Mouse (Mus musculus): Measurements from ENCODE around the gene Ptms. TPM values are rescaled to one million over a fixed set of nuclear protein-coding genes. Genes with fewer than 3 reads are reported as not detected.

The Ptms gene
- polyA plus RNA-seq, 1 experiment from 2014 or later: 700 TPM

- Histone ChIP-seq H3K27ac (ENCODE audit: low read length) (no peak overlapping the region), H3K9me3 (replicated peaks; ENCODE audit: control insufficient read depth, low read length, poor library complexity, severe bottlenecking) (no peaks in the 10 kb centered on the region), H3K9ac (ENCODE audit: low read depth, low read length) (no peak overlapping the region), H3K4me3 (ENCODE audit: low read depth, low read length) (no peak overlapping the region), H3K27me3 (ENCODE audit: control insufficient read depth, insufficient read depth, low read depth, low read length) (no peaks in the 10 kb centered on the region), H3K4me1 (ENCODE audit: control insufficient read depth, insufficient read depth, low read length) (no peaks in the 10 kb centered on the region), H3K36me3 (ENCODE audit: control insufficient read depth, insufficient read depth, low read length) (peaks cover 11% of the 10 kb centered on the region), H3K4me2 (ENCODE audit: low read length) (no peak overlapping the region)
- ATAC-seq: no peak
- WGBS: 99% methylated on average over 4 of the region's 4 CpGs
Observed at GRCm38 (mm10) chr6:124955212-124955611, 35.3 kb upstream of the Ptms start.

DNA sequence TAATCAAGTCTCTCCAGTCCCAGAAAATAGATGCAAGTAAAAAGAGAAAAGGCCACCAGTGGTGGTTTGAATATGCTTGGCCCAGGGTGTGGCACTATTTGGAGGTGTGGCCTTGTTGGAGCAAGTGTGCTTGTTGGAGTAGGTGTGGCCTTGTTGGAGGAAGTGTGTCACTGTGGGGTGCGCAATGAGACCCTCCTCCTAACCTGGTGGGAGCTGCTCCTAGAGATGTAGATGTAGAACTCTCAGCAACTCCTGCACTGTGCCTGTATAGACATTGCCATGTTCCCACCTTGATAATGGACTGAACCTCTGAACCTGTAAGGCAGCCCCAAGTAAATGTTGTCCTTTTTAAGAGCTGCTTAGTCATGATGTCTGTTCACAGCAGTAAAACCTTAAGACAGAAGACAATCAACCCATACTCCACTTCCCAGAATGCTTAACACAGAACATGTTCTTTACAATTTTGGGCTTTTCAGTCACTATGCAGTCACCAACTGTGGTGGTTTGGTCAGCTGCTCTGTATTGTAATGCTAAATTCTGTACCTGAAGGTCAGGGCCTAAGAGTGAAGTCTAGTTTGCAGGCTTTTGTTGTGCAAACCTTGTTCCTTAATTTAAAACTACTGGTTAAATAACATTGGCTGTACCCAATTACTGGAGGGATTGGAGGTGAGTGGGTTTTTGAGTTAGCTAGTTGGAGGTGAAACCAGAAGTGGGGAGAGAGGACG, 34.2 kb upstream of the Ptms start:
- Histone ChIP-seq H3K4me3 (ENCODE audit: low read depth, low read length) (no peak overlapping the region), H3K9me3 (replicated peaks; ENCODE audit: control insufficient read depth, low read length, poor library complexity, severe bottlenecking) (no peaks in the 10 kb centered on the region)

DNA sequence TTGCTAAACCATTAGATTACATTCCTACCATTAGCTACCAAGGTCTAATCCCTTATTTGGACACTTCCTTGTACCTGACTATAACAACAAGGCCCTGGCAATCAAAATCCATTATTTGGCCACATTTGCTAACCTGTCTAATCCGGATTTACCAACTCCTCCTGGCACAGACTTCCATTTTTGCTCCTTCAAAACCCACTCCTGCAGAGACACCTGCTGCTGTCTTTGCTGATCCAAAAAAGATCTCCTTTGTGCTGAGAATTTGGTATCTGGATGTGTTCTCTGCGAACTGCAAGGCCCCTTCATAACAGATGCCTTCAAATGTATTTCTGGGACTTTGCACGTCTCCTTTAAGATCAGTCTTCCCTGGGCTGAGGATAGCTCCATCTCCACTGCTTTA, 23.6 kb upstream of the Ptms start:
- 86% methylated on average over 3 of the region's 3 CpGs for WGBS
- ATAC-seq: no peak
- Histone ChIP-seq H3K9me3 (replicated peaks; ENCODE audit: control insufficient read depth, low read length, poor library complexity, severe bottlenecking) (no peaks in the 10 kb centered on the region), H3K4me3 (ENCODE audit: low read depth, low read length) (no peak overlapping the region), H3K9ac (ENCODE audit: low read depth, low read length) (no peak overlapping the region), H3K4me1 (ENCODE audit: control insufficient read depth, insufficient read depth, low read length) (no peaks in the 10 kb centered on the region), H3K36me3 (ENCODE audit: control insufficient read depth, insufficient read depth, low read length) (peaks cover 5% of the 10 kb centered on the region; the same call in 1 of the 2 replicates), H3K4me2 (ENCODE audit: low read length) (no peak overlapping the region), H3K27me3 (ENCODE audit: control insufficient read depth, insufficient read depth, low read depth, low read length) (no peaks in the 10 kb centered on the region), H3K27ac (ENCODE audit: low read length) (no peak overlapping the region)

More for the DNA sequence above, 34.2 kb upstream of the Ptms start:
- H3K4me1 ChIP-seq (ENCODE audit: control insufficient read depth, insufficient read depth, low read length): no peaks in the 10 kb centered on the region
- no peak overlapping the region for H3K9ac ChIP-seq (ENCODE audit: low read depth, low read length)
- no peak overlapping the region for H3K4me2 ChIP-seq (ENCODE audit: low read length)
- ATAC-seq: no peak
- H3K27me3 ChIP-seq (ENCODE audit: control insufficient read depth, insufficient read depth, low read depth, low read length): no peaks in the 10 kb centered on the region
- peaks cover 7% of the 10 kb centered on the region for H3K36me3 ChIP-seq (ENCODE audit: control insufficient read depth, insufficient read depth, low read length)
- WGBS: 83% methylated on average over 2 of the region's 2 CpGs
- no peak overlapping the region for H3K27ac ChIP-seq (ENCODE audit: low read length)

DNA sequence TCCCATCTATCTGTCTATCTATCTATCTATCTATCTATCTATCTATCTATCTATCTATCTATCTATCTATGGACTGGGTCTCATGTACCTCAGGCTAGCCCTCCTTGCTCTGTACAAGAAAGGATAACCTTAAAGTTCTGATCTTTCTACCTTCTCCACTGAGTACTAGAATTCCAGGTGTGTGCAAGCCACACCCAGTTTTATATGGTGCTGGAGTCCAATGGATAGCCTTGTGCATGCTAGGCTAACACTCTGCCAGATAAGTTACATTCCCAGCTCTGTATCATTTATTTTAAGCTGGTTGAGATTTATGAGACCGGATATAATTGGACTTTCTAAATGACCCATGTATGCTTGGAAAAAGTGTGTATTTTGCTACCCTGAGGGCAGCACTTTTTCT, 21.8 kb upstream of the Ptms start:
- H3K27ac ChIP-seq (ENCODE audit: low read length): no peak overlapping the region
- H3K9me3 ChIP-seq (replicated peaks; ENCODE audit: control insufficient read depth, low read length, poor library complexity, severe bottlenecking): no peaks in the 10 kb centered on the region
- ATAC-seq: no peak
- H3K4me3 ChIP-seq (ENCODE audit: low read depth, low read length): no peak overlapping the region
- no peaks in the 10 kb centered on the region for H3K27me3 ChIP-seq (ENCODE audit: control insufficient read depth, insufficient read depth, low read depth, low read length)
- WGBS: 100% methylated on average over 1 of the region's 1 CpGs
- H3K4me2 ChIP-seq (ENCODE audit: low read length): no peak overlapping the region
- H3K4me1 ChIP-seq (ENCODE audit: control insufficient read depth, insufficient read depth, low read length): no peaks in the 10 kb centered on the region
- H3K36me3 ChIP-seq (ENCODE audit: control insufficient read depth, insufficient read depth, low read length): peaks cover 6% of the 10 kb centered on the region
- no peak overlapping the region for H3K9ac ChIP-seq (ENCODE audit: low read depth, low read length)

DNA sequence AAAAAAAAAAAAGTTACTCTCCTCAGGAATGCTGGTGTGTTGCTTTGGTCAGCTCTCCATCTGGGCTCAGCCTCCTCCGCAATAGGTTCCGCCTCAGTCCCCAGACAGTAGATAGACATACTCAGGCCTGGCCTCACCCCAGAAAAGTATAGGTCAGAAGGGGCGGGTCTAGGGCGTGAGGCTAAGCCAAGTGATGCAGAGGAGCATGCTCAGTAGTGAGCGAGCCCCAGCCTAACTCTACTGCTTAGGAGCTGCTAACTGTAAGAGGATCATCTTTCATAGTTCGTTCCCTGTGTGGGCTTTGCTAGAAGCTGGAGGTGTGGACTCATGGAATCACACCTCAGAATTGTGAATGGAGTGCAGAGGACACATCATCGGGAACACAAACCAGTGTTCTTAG, 18.7 kb upstream of the Ptms start:
- no peaks in the 10 kb centered on the region for H3K9me3 ChIP-seq (replicated peaks; ENCODE audit: control insufficient read depth, low read length, poor library complexity, severe bottlenecking)
- no peak overlapping the region for H3K4me3 ChIP-seq (ENCODE audit: low read depth, low read length)
- 93% methylated on average over 7 of the region's 7 CpGs for WGBS
- peaks cover 30% of the 10 kb centered on the region for H3K36me3 ChIP-seq (ENCODE audit: control insufficient read depth, insufficient read depth, low read length)
- no peak overlapping the region for H3K4me2 ChIP-seq (ENCODE audit: low read length)
- no peak for ATAC-seq
- no peak overlapping the region for H3K9ac ChIP-seq (ENCODE audit: low read depth, low read length)
- H3K27ac ChIP-seq (ENCODE audit: low read length): no peak overlapping the region
- H3K27me3 ChIP-seq (ENCODE audit: control insufficient read depth, insufficient read depth, low read depth, low read length): no peaks in the 10 kb centered on the region
- no peaks in the 10 kb centered on the region; the same call in 1 of the 2 replicates for H3K4me1 ChIP-seq (ENCODE audit: control insufficient read depth, insufficient read depth, low read length)

DNA sequence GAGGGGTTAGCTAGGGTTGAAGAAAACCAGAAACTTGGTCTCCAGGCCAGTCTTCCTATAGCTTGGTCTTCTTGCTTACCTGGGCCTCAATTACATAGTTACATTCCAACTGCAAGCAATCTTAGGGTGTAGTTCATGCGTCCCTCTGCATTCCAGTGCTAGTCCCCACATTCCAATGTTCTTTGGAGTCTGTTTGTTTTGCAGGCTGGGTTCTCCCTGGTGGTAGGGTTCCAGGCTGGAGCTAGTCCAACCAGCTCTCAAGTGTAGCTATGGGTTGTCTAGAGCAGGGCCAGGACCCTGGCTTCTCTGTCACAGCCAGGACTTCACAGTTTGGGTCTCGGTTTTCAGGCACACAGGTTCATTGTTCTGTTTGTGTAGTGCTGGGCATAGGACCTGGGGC, 17.6 kb upstream of the Ptms start:
- H3K4me2 ChIP-seq (ENCODE audit: low read length): no peak overlapping the region
- peaks cover 6% of the 10 kb centered on the region for H3K4me1 ChIP-seq (ENCODE audit: control insufficient read depth, insufficient read depth, low read length)
- no peak overlapping the region for H3K4me3 ChIP-seq (ENCODE audit: low read depth, low read length)
- ATAC-seq: no peak
- H3K27ac ChIP-seq (ENCODE audit: low read length): no peak overlapping the region
- no peaks in the 10 kb centered on the region for H3K9me3 ChIP-seq (replicated peaks; ENCODE audit: control insufficient read depth, low read length, poor library complexity, severe bottlenecking)
- H3K36me3 ChIP-seq (ENCODE audit: control insufficient read depth, insufficient read depth, low read length): peaks cover 32% of the 10 kb centered on the region
- WGBS: 82% methylated on average over 2 of the region's 2 CpGs
- no peaks in the 10 kb centered on the region for H3K27me3 ChIP-seq (ENCODE audit: control insufficient read depth, insufficient read depth, low read depth, low read length)
- H3K9ac ChIP-seq (ENCODE audit: low read depth, low read length): no peak overlapping the region

DNA sequence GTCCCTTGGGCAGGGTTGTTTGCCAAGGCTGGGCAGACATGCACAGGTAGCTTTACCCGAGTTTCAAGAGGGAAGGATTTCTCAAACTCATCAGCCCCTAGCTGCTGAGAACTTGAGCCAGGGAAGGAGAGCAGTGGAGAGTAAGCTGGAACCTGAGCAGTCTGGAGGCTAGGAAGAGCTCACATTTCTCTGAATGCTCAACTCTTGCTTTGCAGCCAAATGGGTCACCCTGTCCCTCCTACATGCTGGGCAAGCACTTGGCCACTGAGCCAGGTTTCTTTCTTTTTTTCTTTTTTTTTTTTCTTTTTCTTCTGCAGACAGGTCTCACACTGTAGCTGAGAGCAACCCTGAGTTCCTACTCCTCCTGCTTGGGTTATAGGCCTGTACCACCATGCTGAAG, 16.8 kb upstream of the Ptms start:
- Histone ChIP-seq H3K4me1 (ENCODE audit: control insufficient read depth, insufficient read depth, low read length) (peaks cover 11% of the 10 kb centered on the region), H3K27me3 (ENCODE audit: control insufficient read depth, insufficient read depth, low read depth, low read length) (no peaks in the 10 kb centered on the region), H3K4me2 (ENCODE audit: low read length) (no peak overlapping the region), H3K36me3 (ENCODE audit: control insufficient read depth, insufficient read depth, low read length) (peaks cover 32% of the 10 kb centered on the region), H3K4me3 (ENCODE audit: low read depth, low read length) (no peak overlapping the region), H3K9me3 (replicated peaks; ENCODE audit: control insufficient read depth, low read length, poor library complexity, severe bottlenecking) (no peaks in the 10 kb centered on the region), H3K27ac (ENCODE audit: low read length) (no peak overlapping the region), H3K9ac (ENCODE audit: low read depth, low read length) (no peak overlapping the region)
- 92% methylated on average over 1 of the region's 1 CpGs for WGBS
- no peak for ATAC-seq

- Histone ChIP-seq H3K9ac (ENCODE audit: low read depth, low read length) (no peak overlapping the region), H3K9me3 (replicated peaks; ENCODE audit: control insufficient read depth, low read length, poor library complexity, severe bottlenecking) (no peaks in the 10 kb centered on the region), H3K4me3 (ENCODE audit: low read depth, low read length) (no peak overlapping the region), H3K4me1 (ENCODE audit: control insufficient read depth, insufficient read depth, low read length) (peaks cover 17% of the 10 kb centered on the region), H3K27ac (ENCODE audit: low read length) (no peak overlapping the region), H3K27me3 (ENCODE audit: control insufficient read depth, insufficient read depth, low read depth, low read length) (no peaks in the 10 kb centered on the region), H3K36me3 (ENCODE audit: control insufficient read depth, insufficient read depth, low read length) (peaks cover 32% of the 10 kb centered on the region), H3K4me2 (ENCODE audit: low read length) (no peak overlapping the region)
- no peak for ATAC-seq
- WGBS: 94% methylated on average over 7 of the region's 7 CpGs
Observed at GRCm38 (mm10) chr6:124934670-124935069, 14.8 kb upstream of the Ptms start.

- peaks cover 17% of the 10 kb centered on the region for H3K4me1 ChIP-seq (ENCODE audit: control insufficient read depth, insufficient read depth, low read length)
- H3K27me3 ChIP-seq (ENCODE audit: control insufficient read depth, insufficient read depth, low read depth, low read length): no peaks in the 10 kb centered on the region
- no peak overlapping the region for H3K9ac ChIP-seq (ENCODE audit: low read depth, low read length)
- peaks cover 26% of the 10 kb centered on the region for H3K36me3 ChIP-seq (ENCODE audit: control insufficient read depth, insufficient read depth, low read length)
- no peak overlapping the region for H3K27ac ChIP-seq (ENCODE audit: low read length)
- no peak overlapping the region for H3K4me2 ChIP-seq (ENCODE audit: low read length)
- H3K9me3 ChIP-seq (replicated peaks; ENCODE audit: control insufficient read depth, low read length, poor library complexity, severe bottlenecking): no peaks in the 10 kb centered on the region
- ATAC-seq: no peak
- WGBS: 95% methylated on average over 3 of the region's 3 CpGs
- H3K4me3 ChIP-seq (ENCODE audit: low read depth, low read length): no peak overlapping the region
Observed at GRCm38 (mm10) chr6:124933127-124933526, 13.2 kb upstream of the Ptms start.
